Mouse (Mus musculus) stomach, postnatal 0 days (tissue): Measurements from ENCODE around the gene Ubr2.

Source experiments
- CTCF ChIP-seq: IDR thresholded peaks from 2 replicates; pipeline ENCODE4 v1.5.1; 2016; ENCODE audit warnings: antibody characterized with exemption, low read depth, mild to moderate bottlenecking, moderate library complexity
- EP300 ChIP-seq: optimal IDR thresholded peaks from 2 replicates; pipeline ENCODE3; 2016; ENCODE audit warnings: antibody characterized with exemption

GRCm38 (mm10) chr17:46915129-46915528 is 95.2 kb downstream of the Ubr2 start:
- TF ChIP-seq CTCF (no peak), EP300 (no peak)
